Mouse (Mus musculus) left cerebral cortex, postnatal 10 days (tissue): ENCODE measurements around the gene Mta2. TPM values are rescaled to one million over a fixed set of nuclear protein-coding genes. Genes with fewer than 3 reads are reported as not detected.
"Not testable (repeated sequence)": the region's sequence is repeated elsewhere in the genome, so short reads cannot be mapped to it uniquely, and the experiment has no call there.

Experiments
- DNase-seq, 2 experiments: peaks; one replicate each; pipeline ENCODE4 v3.0.0; 2021 to 2022; ENCODE audit warnings: low spot score in 2 of 2, mixed read lengths in 1 of 2; ENCODE audit errors: extremely low spot score in 1 of 2
- intact Hi-C: fragments of 180-260 bp; cut with DNase I; formaldehyde crosslinking; loops from one replicate; pipeline ENCODE4 v1.15.1; 2025
- total RNA-seq, 2 experiments: library from RNA; stranded (reverse); gene quantifications; 2 replicates each; pipeline ENCODE4 v1.2.3; 2021

Gene Mta2
- 10 to 100 TPM; 50.2 to 52.4 TPM for total RNA-seq

GRCm38 (mm10) chr19:8941515-8942217, at the start of gene Mta2:
TSS of gene Mta2 (plus strand) at chr19:8941875.
- DNase-seq: peak; percentile 93 to 98
- intact Hi-C loops: no loop called here

GRCm38 (mm10) chr19:8892829-8893766, 48.6 kb upstream of the Mta2 start, which contains the start of gene Ints5:
TSS of gene Ints5 (plus strand) at chr19:8893005.
- intact Hi-C loops: no loop called here
- peak; percentile 82 to 90 for DNase-seq

- intact Hi-C loops: loop anchor here (5.0 kb wide), 1 partner anchor 53 kb away; no protein-coding TSS in a partner anchor
- peak in 1 of 2 experiments; percentile 41 for DNase-seq
These were observed 46.2 kb upstream of the Mta2 start for GRCm38 (mm10) chr19:8895397-8895960.

- not testable (repeated sequence) for DNase-seq
- intact Hi-C loops: loop anchor here (5.0 kb wide), 1 partner anchor 54 kb away; no protein-coding TSS in a partner anchor
These were observed 45.4 kb upstream of the Mta2 start for GRCm38 (mm10) chr19:8896231-8896630.

- DNase-seq: peak in 1 of 2 experiments; percentile 74
- intact Hi-C loops: loop anchor here (5.0 kb wide), 1 partner anchor 55 kb away; no protein-coding TSS in a partner anchor
These were observed 44.3 kb upstream of the Mta2 start for GRCm38 (mm10) chr19:8897211-8897864.

GRCm38 (mm10) chr19:8897865-8898495, 43.7 kb upstream of the Mta2 start, which contains the start of gene Ganab:
TSS of gene Ganab (plus strand) at chr19:8898071.
- intact Hi-C loops: loop anchor here (5.0 kb wide), 1 partner anchor 56 kb away; no protein-coding TSS in a partner anchor
- peak; percentile 94 to 98 for DNase-seq

GRCm38 (mm10) chr19:8898576-8898975, 43.1 kb upstream of the Mta2 start:
- intact Hi-C loops: loop anchor here (5.0 kb wide), 1 partner anchor 56 kb away; no protein-coding TSS in a partner anchor
- no peak for DNase-seq

GRCm38 (mm10) chr19:8899079-8899478, 42.6 kb upstream of the Mta2 start:
- intact Hi-C loops: loop anchor here (5.0 kb wide), 1 partner anchor 57 kb away; no protein-coding TSS in a partner anchor
- no peak for DNase-seq

GRCm38 (mm10) chr19:8903412-8903811, 38.3 kb upstream of the Mta2 start:
- intact Hi-C loops: no loop called here

GRCm38 (mm10) chr19:8908531-8908930, 33.1 kb upstream of the Mta2 start:
- DNase-seq: no peak
- intact Hi-C loops: no loop called here

More at GRCm38 (mm10) chr19:8903412-8903811, 38.3 kb upstream of the Mta2 start:
- DNase-seq: no peak

GRCm38 (mm10) chr19:8911810-8912209, 29.9 kb upstream of the Mta2 start:
- no peak for DNase-seq
- intact Hi-C loops: loop anchor here (5.0 to 10.0 kb wide), 2 partner anchors 85 to 157 kb away; partner anchors contain the start of genes AC129217.1 and Nxf1

GRCm38 (mm10) chr19:8914212-8914611, 27.5 kb upstream of the Mta2 start:
- no peak for DNase-seq
- intact Hi-C loops: loop anchor here (5.0 to 10.0 kb wide), 2 partner anchors 87 to 159 kb away; partner anchors contain the start of genes AC129217.1 and Nxf1

- intact Hi-C loops: loop anchor here (10.0 kb wide), 1 partner anchor 164 kb away; the partner anchor contains the start of gene Nxf1
These were observed 22.7 kb upstream of the Mta2 start for GRCm38 (mm10) chr19:8919000-8919399.

GRCm38 (mm10) chr19:8919684-8920072, 22.0 kb upstream of the Mta2 start:
- DNase-seq: no peak
- intact Hi-C loops: loop anchor here (10.0 kb wide), 1 partner anchor 165 kb away; the partner anchor contains the start of gene Nxf1

More at GRCm38 (mm10) chr19:8919000-8919399, 22.7 kb upstream of the Mta2 start:
- no peak for DNase-seq

GRCm38 (mm10) chr19:8920073-8920736, 21.5 kb upstream of the Mta2 start, which contains the start of gene B3gat3:
TSS of gene B3gat3 (plus strand) at chr19:8920374.
- intact Hi-C loops: no loop called here
- DNase-seq: peak; percentile 90 to 97

GRCm38 (mm10) chr19:8920836-8921291, 20.8 kb upstream of the Mta2 start:
- intact Hi-C loops: no loop called here
- DNase-seq: no peak

GRCm38 (mm10) chr19:8921741-8922140, 19.9 kb upstream of the Mta2 start:
- no peak for DNase-seq
- intact Hi-C loops: no loop called here
